Mouse (Mus musculus) layer of hippocampus, adult 9-10 months (tissue): ENCODE results near the gene Dtl.

ENCODE experiments used
- DNase-seq: peaks from one replicate; pipeline ENCODE4 v3.0.0; 2022; ENCODE audit warnings: low spot score

The Dtl gene

GRCm38 (mm10) chr1:191579524-191579923 is 4.2 kb upstream of the Dtl start:
- no peak for DNase-seq

GRCm38 (mm10) chr1:191574871-191575457 is 380 bp downstream of the Dtl start:
- DNase-seq = no peak

GRCm38 (mm10) chr1:191573906-191574639 is 1.3 kb downstream of the Dtl start:
- DNase-seq = no peak

- no peak for DNase-seq
These were observed 4.9 kb downstream of the Dtl start for GRCm38 (mm10) chr1:191570415-191570814.

GRCm38 (mm10) chr1:191569625-191570024 is 5.7 kb downstream of the Dtl start:
- no peak for DNase-seq

- no peak for DNase-seq
These were observed 7.5 kb downstream of the Dtl start for GRCm38 (mm10) chr1:191567859-191568258.

- peak; percentile 52 for DNase-seq
These were observed 12.4 kb downstream of the Dtl start for GRCm38 (mm10) chr1:191562823-191563365.

- DNase-seq = no peak
These were observed 15.6 kb downstream of the Dtl start for GRCm38 (mm10) chr1:191559779-191560178.

- DNase-seq = no peak
These were observed 18.2 kb downstream of the Dtl start for GRCm38 (mm10) chr1:191557109-191557508.

- no peak for DNase-seq
These were observed 24.6 kb downstream of the Dtl start for GRCm38 (mm10) chr1:191550786-191551185.

GRCm38 (mm10) chr1:191543747-191544146 is 31.6 kb downstream of the Dtl start:
- DNase-seq = no peak

GRCm38 (mm10) chr1:191541619-191542018 is 33.7 kb downstream of the Dtl start:
- no peak for DNase-seq

GRCm38 (mm10) chr1:191541014-191541413 is 34.3 kb downstream of the Dtl start:
- DNase-seq = peak; percentile 7

GRCm38 (mm10) chr1:191540300-191540699 is 35.0 kb downstream of the Dtl start:
- no peak for DNase-seq

GRCm38 (mm10) chr1:191534896-191535295 is 40.4 kb downstream of the Dtl start:
- DNase-seq = no peak

GRCm38 (mm10) chr1:191531023-191531422 is 44.3 kb downstream of the Dtl start:
- DNase-seq = no peak

GRCm38 (mm10) chr1:191529406-191529805 is 45.9 kb downstream of the Dtl start:
- no peak for DNase-seq

- DNase-seq = peak; percentile 2
These were observed 47.3 kb downstream of the Dtl start for GRCm38 (mm10) chr1:191527921-191528612.

GRCm38 (mm10) chr1:191527089-191527488 is 48.3 kb downstream of the Dtl start:
- peak; percentile 12 for DNase-seq

- no peak for DNase-seq
These were observed 53.9 kb downstream of the Dtl start for GRCm38 (mm10) chr1:191521395-191521794.

- no peak for DNase-seq
These were observed 54.7 kb downstream of the Dtl start for GRCm38 (mm10) chr1:191520669-191521068.

- DNase-seq = no peak
These were observed 55.1 kb downstream of the Dtl start for GRCm38 (mm10) chr1:191520194-191520593.
